Mouse (Mus musculus) G1E (cell line): ENCODE results near the gene Khnyn.

Source experiments
- CTCF ChIP-seq: IDR thresholded peaks from 2 replicates; pipeline ENCODE4 v1.5.1; 2012; ENCODE audit warnings: low read depth, low read length, inconsistent platforms, mixed read lengths
- GATA1 ChIP-seq: IDR thresholded peaks from 2 replicates; pipeline ENCODE4 v1.6.1; 2012; ENCODE audit warnings: borderline replicate concordance, low read length, inconsistent platforms, mixed read lengths
- GATA2 ChIP-seq: IDR thresholded peaks from 2 replicates; pipeline ENCODE4 v1.6.1; 2012; ENCODE audit warnings: low read depth, low read length, inconsistent platforms, borderline replicate concordance
- POLR2AphosphoS5 ChIP-seq: IDR thresholded peaks from 2 replicates; pipeline ENCODE4 v1.6.1; 2012; ENCODE audit warnings: low read depth, low read length, inconsistent platforms; ENCODE audit not compliant: insufficient replicate concordance

DNA sequence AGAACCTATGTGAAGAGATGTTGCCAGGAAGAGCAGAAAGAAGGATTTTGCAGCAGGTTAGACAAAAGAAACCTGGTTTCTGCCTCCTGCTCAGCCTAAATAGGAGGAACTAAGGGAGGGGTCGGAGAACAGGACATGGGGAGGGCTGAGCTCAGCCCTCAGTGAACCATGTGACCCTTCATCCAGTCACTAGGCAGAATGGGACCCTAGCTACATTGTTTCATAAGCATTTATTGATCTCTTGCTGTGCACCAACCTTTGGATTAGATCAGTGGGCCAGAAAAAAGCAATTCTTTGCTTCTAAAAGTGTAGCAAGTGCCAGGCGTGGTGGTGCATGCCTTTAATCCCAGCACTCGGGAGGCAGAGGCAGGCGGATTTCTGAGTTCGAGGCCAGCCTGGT lies 46.4 kb upstream of the Khnyn start:
- no peak for TF ChIP-seq CTCF
- TF ChIP-seq GATA1: no peak
- no peak for TF ChIP-seq POLR2AphosphoS5
- TF ChIP-seq GATA2: no peak
